Mouse (Mus musculus): ENCODE data around the gene Klf15. TPM values are rescaled to one million over a fixed set of nuclear protein-coding genes. Genes with fewer than 3 reads are reported as not detected.
A peak's percentile ranks its signal among the peaks of the same experiment; 100 is the strongest.

The Klf15 gene
- polyA plus RNA-seq, 1 experiment from 2014 or later = 6.3 TPM

DNA sequence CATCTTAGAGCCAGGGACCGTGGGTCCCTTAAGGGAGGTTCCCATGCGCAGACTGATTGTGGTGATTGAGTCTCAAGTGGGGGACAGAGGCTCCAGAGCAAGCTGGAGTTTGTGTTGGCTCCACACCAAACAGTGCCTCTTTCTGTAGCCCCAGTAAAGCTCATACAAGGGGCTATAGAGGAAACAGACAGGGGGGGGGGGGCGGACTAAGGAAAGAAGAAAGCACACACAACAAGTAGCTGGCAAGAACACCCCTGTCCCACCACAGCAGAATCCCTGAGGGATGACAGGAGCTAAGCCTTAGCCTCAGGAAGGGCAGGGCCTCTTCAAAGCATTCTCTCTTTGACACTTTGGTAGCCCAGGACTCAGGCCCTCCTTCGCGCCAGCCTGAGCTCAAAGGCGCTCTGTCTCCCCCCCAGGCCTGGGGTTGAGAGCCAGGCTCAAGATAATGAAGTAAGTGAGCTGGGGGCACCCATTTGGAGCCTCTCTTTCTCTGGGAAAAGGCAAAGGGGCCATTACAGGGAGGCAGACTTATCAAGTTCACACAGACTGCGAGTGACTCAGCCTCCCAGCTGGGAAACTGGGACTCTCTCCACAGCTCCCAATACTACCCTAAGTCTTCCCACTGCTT, 33.0 kb downstream of the Klf15 start:
- WGBS = 64% methylated on average over 7 of the region's 7 CpGs
- H3K4me3 ChIP-seq (ENCODE audit: low read length) = no peak overlapping the region
- H3K4me1 ChIP-seq (ENCODE audit: control insufficient read depth, insufficient read depth, low read length) = peaks cover 4% of the 10 kb centered on the region; the same call in 1 of the 2 replicates
- H3K9me3 ChIP-seq (ENCODE audit: control insufficient read depth, low read length) = no peaks in the 10 kb centered on the region
- H3K27me3 ChIP-seq (replicated peaks; ENCODE audit: control insufficient read depth, insufficient read depth, low read length) = no peaks in the 10 kb centered on the region
- H3K36me3 ChIP-seq (ENCODE audit: control insufficient read depth, insufficient read depth, low read length) = no peaks in the 10 kb centered on the region
- H3K9ac ChIP-seq (ENCODE audit: low read depth, low read length) = no peak overlapping the region
- no peak overlapping the region for H3K4me2 ChIP-seq (ENCODE audit: low read depth, low read length)
- no peak overlapping the region for H3K27ac ChIP-seq (ENCODE audit: low read length)
- ATAC-seq = no peak

DNA sequence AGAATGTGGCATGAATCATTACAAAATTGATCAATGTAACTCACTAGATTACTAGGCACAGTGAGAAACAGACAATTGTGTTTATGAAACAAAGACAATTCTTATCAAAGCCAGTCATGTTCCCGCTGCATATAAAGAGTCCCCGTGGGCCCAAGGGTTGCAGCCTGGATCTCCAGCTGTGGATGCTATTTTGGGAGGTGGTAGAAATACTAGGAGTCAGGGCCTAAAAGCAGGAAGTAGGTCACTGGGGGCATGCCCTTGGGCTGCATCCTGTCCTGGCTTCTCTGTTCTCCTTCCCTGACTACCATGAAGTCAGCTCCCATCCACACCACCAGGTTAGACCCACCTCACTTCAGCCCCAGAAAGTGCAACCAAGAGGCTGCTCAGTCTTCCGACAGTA, 33.8 kb downstream of the Klf15 start:
- H3K27ac ChIP-seq (ENCODE audit: low read length) = no peak overlapping the region
- H3K9me3 ChIP-seq (ENCODE audit: control insufficient read depth, low read length) = no peaks in the 10 kb centered on the region
- no peak overlapping the region for H3K4me2 ChIP-seq (ENCODE audit: low read depth, low read length)
- no peak overlapping the region for H3K9ac ChIP-seq (ENCODE audit: low read depth, low read length)
- 76% methylated on average over 3 of the region's 3 CpGs for WGBS
- peaks cover 4% of the 10 kb centered on the region; the same call in 1 of the 2 replicates for H3K4me1 ChIP-seq (ENCODE audit: control insufficient read depth, insufficient read depth, low read length)
- H3K4me3 ChIP-seq (ENCODE audit: low read length) = no peak overlapping the region
- no peaks in the 10 kb centered on the region for H3K27me3 ChIP-seq (replicated peaks; ENCODE audit: control insufficient read depth, insufficient read depth, low read length)
- ATAC-seq = no peak
- H3K36me3 ChIP-seq (ENCODE audit: control insufficient read depth, insufficient read depth, low read length) = no peaks in the 10 kb centered on the region

DNA sequence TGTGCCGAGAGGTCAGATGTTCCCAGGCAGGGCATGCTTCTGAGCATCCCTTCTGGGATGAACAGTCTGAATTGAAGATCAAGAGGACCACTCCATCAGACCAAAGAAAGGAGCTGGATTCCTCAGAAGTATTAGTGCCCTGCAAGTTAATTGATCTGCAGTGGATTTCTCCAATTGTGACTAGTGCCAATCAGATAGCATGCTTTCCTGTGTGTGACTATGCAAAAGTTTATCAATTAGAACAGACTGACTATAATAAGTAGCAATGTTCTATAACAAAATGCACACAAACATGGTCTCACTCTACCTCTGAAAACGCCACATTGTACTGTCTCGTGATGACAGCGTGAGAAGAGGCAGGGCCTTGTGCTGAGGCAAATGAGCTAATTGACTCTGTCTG, 37.1 kb downstream of the Klf15 start:
- Histone ChIP-seq H3K27me3 (replicated peaks; ENCODE audit: control insufficient read depth, insufficient read depth, low read length) (no peaks in the 10 kb centered on the region), H3K36me3 (ENCODE audit: control insufficient read depth, insufficient read depth, low read length) (no peaks in the 10 kb centered on the region), H3K9ac (ENCODE audit: low read depth, low read length) (no peak overlapping the region), H3K27ac (ENCODE audit: low read length) (no peak overlapping the region), H3K9me3 (ENCODE audit: control insufficient read depth, low read length) (no peaks in the 10 kb centered on the region), H3K4me3 (ENCODE audit: low read length) (no peak overlapping the region), H3K4me2 (ENCODE audit: low read depth, low read length) (no peak overlapping the region), H3K4me1 (ENCODE audit: control insufficient read depth, insufficient read depth, low read length) (peaks cover 4% of the 10 kb centered on the region; the same call in 1 of the 2 replicates)
- 70% methylated on average over 4 of the region's 4 CpGs for WGBS
- no peak for ATAC-seq

DNA sequence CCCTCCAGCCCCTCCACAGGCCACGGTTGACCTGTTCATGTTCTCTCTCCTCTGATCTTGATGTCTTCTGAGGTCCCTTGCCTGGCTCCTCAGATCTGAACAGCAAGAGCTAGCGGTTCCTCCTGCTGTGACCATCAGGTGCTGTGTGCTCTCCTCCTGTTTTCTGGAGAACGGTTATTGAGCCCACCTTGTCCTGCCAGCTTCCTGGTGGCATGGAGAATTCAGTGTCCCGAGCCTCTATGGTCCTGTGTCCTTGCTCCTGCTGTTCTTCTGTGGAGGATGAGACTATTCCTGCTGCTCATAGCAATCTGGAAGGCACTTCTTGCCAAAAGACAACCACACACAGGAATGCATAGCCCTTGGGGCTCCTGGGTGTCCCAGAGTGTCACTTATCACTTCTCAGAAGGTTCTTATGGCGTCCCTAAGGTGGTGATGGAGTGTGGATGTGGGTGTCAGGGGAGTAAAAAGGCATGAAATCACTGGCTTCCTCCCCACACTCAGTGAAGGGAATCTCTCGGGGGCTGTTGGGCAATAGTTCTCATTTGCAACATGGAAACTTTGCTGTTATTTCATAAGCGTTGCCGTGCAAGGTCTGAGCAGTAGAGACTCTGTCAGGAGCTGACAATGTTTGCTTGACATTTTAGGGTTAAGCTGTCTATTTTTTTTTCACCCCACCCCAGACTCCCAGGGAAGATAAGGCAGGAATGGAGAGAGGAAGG, 39.0 kb downstream of the Klf15 start:
- peaks cover 3% of the 10 kb centered on the region; the same call in 1 of the 2 replicates for H3K4me1 ChIP-seq (ENCODE audit: control insufficient read depth, insufficient read depth, low read length)
- no peak overlapping the region for H3K9ac ChIP-seq (ENCODE audit: low read depth, low read length)
- ATAC-seq = no peak
- H3K4me3 ChIP-seq (ENCODE audit: low read length) = no peak overlapping the region
- WGBS = 68% methylated on average over 8 of the region's 8 CpGs
- no peaks in the 10 kb centered on the region for H3K36me3 ChIP-seq (ENCODE audit: control insufficient read depth, insufficient read depth, low read length)
- H3K27ac ChIP-seq (ENCODE audit: low read length) = no peak overlapping the region
- no peaks in the 10 kb centered on the region for H3K27me3 ChIP-seq (replicated peaks; ENCODE audit: control insufficient read depth, insufficient read depth, low read length)
- no peak overlapping the region for H3K4me2 ChIP-seq (ENCODE audit: low read depth, low read length)
- H3K9me3 ChIP-seq (ENCODE audit: control insufficient read depth, low read length) = no peaks in the 10 kb centered on the region

DNA sequence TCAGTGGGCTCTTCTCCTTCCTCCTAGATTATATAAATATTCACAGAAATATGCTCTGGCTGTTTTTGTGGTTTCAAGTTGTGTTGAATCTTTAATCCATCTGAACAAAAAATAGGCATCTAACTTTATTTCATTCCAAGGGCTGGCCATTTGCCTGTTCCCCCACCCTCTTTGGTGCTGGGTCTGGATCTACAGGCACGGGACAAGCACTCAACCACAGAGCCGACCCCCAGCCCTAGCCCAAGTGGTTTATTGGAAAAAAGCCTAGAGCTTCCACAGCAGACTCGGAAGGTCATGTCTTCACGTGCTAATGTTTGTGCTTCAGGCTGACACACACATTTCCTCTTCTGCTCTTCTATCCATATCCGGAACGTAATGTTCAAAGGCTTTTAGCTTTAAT, 43.5 kb downstream of the Klf15 start:
- no peak for ATAC-seq
- 0 out of 2 replicates have a peak overlapping the region, but pooled peaks have one; percentile 56 for H3K27ac ChIP-seq (ENCODE audit: low read length)
- H3K4me2 ChIP-seq (ENCODE audit: low read depth, low read length) = no peak overlapping the region
- no peaks in the 10 kb centered on the region for H3K9me3 ChIP-seq (ENCODE audit: control insufficient read depth, low read length)
- H3K9ac ChIP-seq (ENCODE audit: low read depth, low read length) = no peak overlapping the region
- H3K4me3 ChIP-seq (ENCODE audit: low read length) = no peak overlapping the region
- 40% methylated on average over 6 of the region's 6 CpGs for WGBS
- no peaks in the 10 kb centered on the region for H3K27me3 ChIP-seq (replicated peaks; ENCODE audit: control insufficient read depth, insufficient read depth, low read length)
- H3K4me1 ChIP-seq (ENCODE audit: control insufficient read depth, insufficient read depth, low read length) = peaks cover 28% of the 10 kb centered on the region
- no peaks in the 10 kb centered on the region for H3K36me3 ChIP-seq (ENCODE audit: control insufficient read depth, insufficient read depth, low read length)

DNA sequence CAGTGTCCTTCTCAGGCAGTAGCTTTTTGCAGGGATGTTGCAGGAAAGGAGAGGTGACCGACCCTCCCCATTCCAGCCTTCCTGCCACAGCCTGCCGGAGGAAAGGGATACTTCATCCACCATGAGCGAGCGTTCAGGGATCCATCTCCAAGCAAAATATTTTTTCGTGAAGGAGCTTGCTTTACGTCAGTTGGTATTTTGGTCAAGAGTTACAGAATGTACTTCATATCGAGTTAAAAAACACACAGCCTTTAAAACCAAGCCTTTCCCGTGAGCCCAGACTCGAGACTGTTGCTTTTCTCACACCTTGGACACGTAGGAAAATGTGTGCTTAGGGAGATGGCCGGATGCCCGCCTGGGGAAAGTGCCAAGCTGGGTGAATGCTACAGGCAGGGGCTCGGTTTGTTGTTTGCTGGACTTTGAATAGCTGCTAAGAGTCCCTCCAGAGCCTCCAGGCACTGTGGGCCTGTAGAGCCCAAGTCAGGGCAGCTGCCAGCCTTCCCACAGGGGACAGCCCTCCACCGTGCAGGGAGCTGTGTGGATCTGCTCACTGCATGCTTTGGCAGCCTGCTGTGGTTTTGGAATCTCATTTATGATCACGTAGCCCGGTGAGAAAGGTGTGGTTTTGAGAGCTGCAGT, 44.4 kb downstream of the Klf15 start:
- H3K9ac ChIP-seq (ENCODE audit: low read depth, low read length) = no peak overlapping the region
- 47% methylated on average over 16 of the region's 16 CpGs for WGBS

DNA sequence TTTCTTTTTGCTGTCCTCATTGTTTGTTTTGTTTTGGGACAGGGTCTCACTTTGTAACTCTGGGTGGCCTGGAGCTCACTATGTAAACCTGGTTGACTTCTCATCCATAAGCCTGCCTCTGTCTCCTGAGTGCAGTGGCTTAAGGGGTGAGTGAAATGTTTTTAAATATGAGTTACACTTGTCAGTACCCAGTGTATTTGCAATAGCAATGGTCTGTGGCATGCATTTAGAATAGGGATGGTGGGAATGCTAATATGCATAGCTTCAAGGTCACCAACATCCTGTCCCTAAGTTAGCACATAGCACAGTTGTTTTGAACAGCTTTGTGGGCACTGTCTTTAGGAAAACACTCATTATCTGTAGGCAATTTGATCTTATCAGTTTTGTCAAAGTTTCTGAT, 45.1 kb downstream of the Klf15 start:
- Histone ChIP-seq H3K9me3 (ENCODE audit: control insufficient read depth, low read length) (no peaks in the 10 kb centered on the region), H3K36me3 (ENCODE audit: control insufficient read depth, insufficient read depth, low read length) (no peaks in the 10 kb centered on the region), H3K4me1 (ENCODE audit: control insufficient read depth, insufficient read depth, low read length) (peaks cover 28% of the 10 kb centered on the region), H3K27ac (ENCODE audit: low read length) (peak overlapping the region; percentile 7; the same call in 1 of the 2 replicates), H3K9ac (ENCODE audit: low read depth, low read length) (no peak overlapping the region), H3K4me3 (ENCODE audit: low read length) (no peak overlapping the region), H3K27me3 (replicated peaks; ENCODE audit: control insufficient read depth, insufficient read depth, low read length) (no peaks in the 10 kb centered on the region), H3K4me2 (ENCODE audit: low read depth, low read length) (no peak overlapping the region)
- no peak for ATAC-seq

More for the DNA sequence above, 44.4 kb downstream of the Klf15 start:
- H3K9me3 ChIP-seq (ENCODE audit: control insufficient read depth, low read length) = no peaks in the 10 kb centered on the region
- no peak overlapping the region for H3K4me3 ChIP-seq (ENCODE audit: low read length)
- peak overlapping the region; percentile 56 for H3K27ac ChIP-seq (ENCODE audit: low read length)
- peak; percentile 79 for ATAC-seq
- H3K4me1 ChIP-seq (ENCODE audit: control insufficient read depth, insufficient read depth, low read length) = peaks cover 28% of the 10 kb centered on the region
- H3K27me3 ChIP-seq (replicated peaks; ENCODE audit: control insufficient read depth, insufficient read depth, low read length) = no peaks in the 10 kb centered on the region
- no peak overlapping the region for H3K4me2 ChIP-seq (ENCODE audit: low read depth, low read length)
- H3K36me3 ChIP-seq (ENCODE audit: control insufficient read depth, insufficient read depth, low read length) = no peaks in the 10 kb centered on the region

DNA sequence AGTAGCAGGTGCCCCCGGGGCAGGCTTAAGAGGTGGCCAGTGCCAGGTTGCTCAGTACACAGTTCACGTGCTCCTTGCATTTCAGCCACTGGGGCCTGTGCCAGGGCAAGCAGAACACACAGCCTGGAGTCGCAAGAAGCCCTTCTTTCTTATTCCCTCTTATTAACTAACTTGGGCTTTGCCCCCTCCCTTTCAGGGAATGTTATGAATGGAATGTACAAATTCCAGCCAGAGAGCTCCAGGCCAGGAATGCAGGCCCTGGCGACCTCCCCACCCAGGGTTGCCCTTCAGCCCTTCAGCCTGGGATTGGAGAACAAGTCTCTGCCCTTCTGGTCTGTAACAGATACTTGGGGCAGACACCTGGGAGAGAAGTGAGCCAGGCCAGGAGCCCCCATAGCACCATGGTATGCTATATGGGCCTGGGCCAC, 45.8 kb downstream of the Klf15 start:
- 33% methylated on average over 4 of the region's 4 CpGs for WGBS
- 0 out of 2 replicates have a peak overlapping the region, but pooled peaks have one; percentile 29 for H3K27ac ChIP-seq (ENCODE audit: low read length)
- H3K36me3 ChIP-seq (ENCODE audit: control insufficient read depth, insufficient read depth, low read length) = no peaks in the 10 kb centered on the region

DNA sequence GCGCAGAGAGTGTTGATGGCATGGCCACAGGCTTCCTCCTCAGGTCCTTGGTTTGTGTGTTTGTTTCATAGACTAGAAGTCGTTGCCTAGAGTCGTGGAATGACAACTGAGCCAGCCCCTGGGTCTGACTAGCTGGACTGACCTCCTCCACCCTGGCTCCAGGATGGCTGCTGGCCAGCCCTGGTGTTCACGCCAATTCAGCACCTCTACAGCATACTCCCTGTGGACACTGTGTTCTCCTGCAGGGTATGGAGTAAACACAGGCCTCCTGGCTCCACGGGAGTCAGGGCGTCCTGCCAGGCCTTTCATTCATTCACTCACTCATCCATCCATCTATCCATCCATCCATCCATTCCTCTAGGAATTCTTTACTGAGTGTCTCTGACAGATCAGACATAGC, 46.7 kb downstream of the Klf15 start:
- Histone ChIP-seq H3K27me3 (replicated peaks; ENCODE audit: control insufficient read depth, insufficient read depth, low read length) (no peaks in the 10 kb centered on the region), H3K4me3 (ENCODE audit: low read length) (no peak overlapping the region), H3K4me1 (ENCODE audit: control insufficient read depth, insufficient read depth, low read length) (peaks cover 28% of the 10 kb centered on the region), H3K36me3 (ENCODE audit: control insufficient read depth, insufficient read depth, low read length) (no peaks in the 10 kb centered on the region), H3K4me2 (ENCODE audit: low read depth, low read length) (no peak overlapping the region), H3K9ac (ENCODE audit: low read depth, low read length) (no peak overlapping the region), H3K27ac (ENCODE audit: low read length) (no peak overlapping the region), H3K9me3 (ENCODE audit: control insufficient read depth, low read length) (no peaks in the 10 kb centered on the region)
- WGBS = 54% methylated on average over 6 of the region's 6 CpGs
- ATAC-seq = no peak

More for the DNA sequence above, 45.8 kb downstream of the Klf15 start:
- Histone ChIP-seq H3K27me3 (replicated peaks; ENCODE audit: control insufficient read depth, insufficient read depth, low read length) (no peaks in the 10 kb centered on the region), H3K9ac (ENCODE audit: low read depth, low read length) (no peak overlapping the region), H3K9me3 (ENCODE audit: control insufficient read depth, low read length) (no peaks in the 10 kb centered on the region), H3K4me2 (ENCODE audit: low read depth, low read length) (no peak overlapping the region), H3K4me1 (ENCODE audit: control insufficient read depth, insufficient read depth, low read length) (peaks cover 28% of the 10 kb centered on the region), H3K4me3 (ENCODE audit: low read length) (no peak overlapping the region)
- ATAC-seq = peak; percentile 67

Measured in intestine, embryonic 16.5 days (tissue).